Mouse (Mus musculus) splenic B cell, adult 2 months (primary cell): ENCODE measurements around the gene AI481877.
"Not testable (repeated sequence)": the region's sequence is repeated elsewhere in the genome, so short reads cannot be mapped to it uniquely, and the experiment has no call there.

ENCODE experiments used
- DNase-seq: peaks from one replicate; pipeline ENCODE4 v3.0.0-alpha.2; 2011; ENCODE audit warnings: low read depth, low spot score
- H3K27me3 ChIP-seq: 2 replicates; pipeline ENCODE4 v1.6.1; 2012; ENCODE audit warnings: mild to moderate bottlenecking, low read length, moderate library complexity, mixed read lengths; ENCODE audit not compliant: control insufficient read depth, poor library complexity, insufficient read depth, severe bottlenecking
- H3K36me3 ChIP-seq: 2 replicates; pipeline ENCODE4 v1.6.1; 2012; ENCODE audit warnings: mild to moderate bottlenecking, low read length, moderate library complexity, mixed read lengths; ENCODE audit not compliant: control insufficient read depth, poor library complexity, insufficient read depth, severe bottlenecking

AI481877 gene

GRCm38 (mm10) chr4:59138507-59139033 is at the start of gene AI481877:
AI481877 (minus strand) TSS chr4:59138983.
- not testable (repeated sequence) for H3K36me3 ChIP-seq, DNase-seq, H3K27me3 ChIP-seq

GRCm38 (mm10) chr4:59188474-59188801 is 49.7 kb upstream of the AI481877 start:
- H3K27me3 ChIP-seq, result no peaks in the 10 kb centered on the region
- DNase-seq, result peak; percentile 54
- no peaks in the 10 kb centered on the region for H3K36me3 ChIP-seq

- Histone ChIP-seq H3K36me3 (no peaks in the 10 kb centered on the region), H3K27me3 (no peaks in the 10 kb centered on the region)
- peak; percentile 61 for DNase-seq
Observed at GRCm38 (mm10) chr4:59187289-59187688, 48.5 kb upstream of the AI481877 start.

GRCm38 (mm10) chr4:59185671-59186070 is 46.9 kb upstream of the AI481877 start:
- Histone ChIP-seq H3K36me3 (no peaks in the 10 kb centered on the region), H3K27me3 (no peaks in the 10 kb centered on the region)
- DNase-seq, result peak; percentile 39

GRCm38 (mm10) chr4:59181320-59182271 is 42.8 kb upstream of the AI481877 start:
- Histone ChIP-seq H3K27me3 (no peaks in the 10 kb centered on the region), H3K36me3 (no peaks in the 10 kb centered on the region)
- DNase-seq, result no peak

GRCm38 (mm10) chr4:59177566-59177965 is 38.8 kb upstream of the AI481877 start:
- H3K27me3 ChIP-seq, result no peaks in the 10 kb centered on the region
- no peak for DNase-seq
- H3K36me3 ChIP-seq, result no peaks in the 10 kb centered on the region

- Histone ChIP-seq H3K36me3 (no peaks in the 10 kb centered on the region), H3K27me3 (no peaks in the 10 kb centered on the region)
- no peak for DNase-seq
Observed at GRCm38 (mm10) chr4:59175929-59176328, 37.1 kb upstream of the AI481877 start.

GRCm38 (mm10) chr4:59175003-59175402 is 36.2 kb upstream of the AI481877 start:
- no peaks in the 10 kb centered on the region for H3K27me3 ChIP-seq
- no peak for DNase-seq
- H3K36me3 ChIP-seq, result no peaks in the 10 kb centered on the region

GRCm38 (mm10) chr4:59173181-59173922 is 34.6 kb upstream of the AI481877 start:
- no peaks in the 10 kb centered on the region for H3K27me3 ChIP-seq
- no peak for DNase-seq

GRCm38 (mm10) chr4:59172616-59173015 is 33.8 kb upstream of the AI481877 start:
- DNase-seq, result no peak
- no peaks in the 10 kb centered on the region for H3K36me3 ChIP-seq
- H3K27me3 ChIP-seq, result no peaks in the 10 kb centered on the region

More at GRCm38 (mm10) chr4:59173181-59173922, 34.6 kb upstream of the AI481877 start:
- H3K36me3 ChIP-seq, result no peaks in the 10 kb centered on the region

GRCm38 (mm10) chr4:59169981-59170380 is 31.2 kb upstream of the AI481877 start:
- Histone ChIP-seq H3K27me3 (no peaks in the 10 kb centered on the region), H3K36me3 (no peaks in the 10 kb centered on the region)
- DNase-seq, result no peak

GRCm38 (mm10) chr4:59167251-59167847 is 28.6 kb upstream of the AI481877 start:
- DNase-seq, result no peak
- H3K27me3 ChIP-seq, result no peaks in the 10 kb centered on the region
- H3K36me3 ChIP-seq, result no peaks in the 10 kb centered on the region

GRCm38 (mm10) chr4:59164034-59164433 is 25.3 kb upstream of the AI481877 start:
- H3K27me3 ChIP-seq, result no peaks in the 10 kb centered on the region
- H3K36me3 ChIP-seq, result no peaks in the 10 kb centered on the region
- no peak for DNase-seq

- no peaks in the 10 kb centered on the region for H3K36me3 ChIP-seq
- DNase-seq, result no peak
- H3K27me3 ChIP-seq, result no peaks in the 10 kb centered on the region
Observed at GRCm38 (mm10) chr4:59160959-59161670, 22.3 kb upstream of the AI481877 start.
